Mouse (Mus musculus) ES-Bruce4 (cell line): Measurements from ENCODE around the gene Clybl.

Source experiments
- CTCF ChIP-seq: IDR thresholded peaks from one replicate; pipeline ENCODE4 v1.8.1; 2011; ENCODE audit warnings: low read depth, low read length
- POLR2A ChIP-seq: IDR thresholded peaks from one replicate; pipeline ENCODE4 v1.8.1; 2011; ENCODE audit warnings: low read length; ENCODE audit not compliant: insufficient read depth

- no peak for TF ChIP-seq POLR2A
- no peak for TF ChIP-seq CTCF
These were observed 35.7 kb downstream of the Clybl start for GRCm38 (mm10) chr14:122217221-122217620.
